Mouse (Mus musculus) embryonic facial prominence, embryonic 15.5 days (tissue): ENCODE data around the gene Brap. TPM values are rescaled to one million over a fixed set of nuclear protein-coding genes. Genes with fewer than 3 reads are reported as not detected.

Source experiments
- ATAC-seq: fragments of 200-750 bp; cut with Nextera tagmentation; 2 replicates; pipeline ENCODE4 v1.8.0; 2017; ENCODE audit warnings: low read depth, moderate TSS enrichment; ENCODE audit not compliant: insufficient number of reproducible peaks, low FRiP score, low TSS enrichment
- H3K27ac ChIP-seq: fragments of 300-500 bp; sonication (generic); replicated peaks from 2 replicates; pipeline ENCODE4 v1.5.1; 2015; ENCODE audit warnings: mild to moderate bottlenecking, inconsistent platforms
- H3K27me3 ChIP-seq: fragments of 300-500 bp; sonication (generic); 2 replicates; pipeline ENCODE4 v1.6.1; 2015; ENCODE audit warnings: inconsistent platforms
- H3K36me3 ChIP-seq: fragments of 300-500 bp; sonication (generic); 2 replicates; pipeline ENCODE4 v1.6.1; 2015; ENCODE audit warnings: mild to moderate bottlenecking, inconsistent platforms
- H3K4me1 ChIP-seq: fragments of 300-500 bp; sonication (generic); 2 replicates; pipeline ENCODE4 v1.6.1; 2015; ENCODE audit warnings: inconsistent platforms
- H3K4me2 ChIP-seq: fragments of 300-500 bp; sonication (generic); replicated peaks from 2 replicates; pipeline ENCODE4 v1.6.1; 2015; ENCODE audit warnings: mild to moderate bottlenecking, inconsistent platforms
- H3K4me3 ChIP-seq: fragments of 300-500 bp; sonication (generic); replicated peaks from 2 replicates; pipeline ENCODE4 v1.5.1; 2015; ENCODE audit warnings: mild to moderate bottlenecking, inconsistent platforms
- H3K9ac ChIP-seq: fragments of 300-500 bp; sonication (generic); 2 replicates; pipeline ENCODE4 v1.6.1; 2015; ENCODE audit warnings: inconsistent platforms
- H3K9me3 ChIP-seq: fragments of 300-500 bp; sonication (generic); replicated peaks from 2 replicates; pipeline ENCODE4 v1.6.1; 2016; ENCODE audit warnings: inconsistent platforms
- WGBS: fragments of 180-500 bp; shearing (Covaris S2); methylation state at CpG from one replicate; pipeline ENCODE4 v1.1.7; 2015; 5-methylcytosine and 5-hydroxymethylcytosine counted together
- polyA plus RNA-seq: library from polyadenylated mRNA; unstranded; fragments of >200 nt; fragmentation: Nextera tagmentation; extraction: Ambion mirVana; gene quantifications from 2 replicates; pipeline ENCODE4 v1.2.1, GENCODE M21; 2015

Gene Brap
- polyA plus RNA-seq, 1 experiment from 2014 or later: 47.4 TPM

DNA sequence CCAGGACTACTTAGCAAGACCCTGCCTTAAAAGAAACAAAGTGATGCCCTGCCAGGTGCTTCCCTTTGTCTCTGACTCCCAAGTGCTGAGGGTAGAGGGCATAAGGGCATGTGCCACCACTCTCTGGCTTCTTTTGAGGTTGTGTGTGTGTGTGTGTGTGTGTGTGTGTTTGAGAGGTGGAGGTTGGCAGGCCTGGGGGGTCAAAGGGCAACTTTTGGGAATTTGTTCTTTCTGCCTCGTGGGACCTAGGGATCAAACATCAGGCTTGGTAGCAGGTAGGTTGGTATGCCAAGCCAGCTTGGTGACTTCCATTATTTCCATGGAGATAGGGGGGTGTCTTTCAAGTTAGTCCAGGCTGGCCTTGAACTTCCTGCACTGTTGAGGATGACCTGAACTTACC is 43.0 kb downstream of the Brap start:
- Histone ChIP-seq H3K9ac (no peak overlapping the region), H3K27ac (no peak overlapping the region), H3K36me3 (no peaks in the 10 kb centered on the region), H3K27me3 (no peaks in the 10 kb centered on the region), H3K9me3 (no peaks in the 10 kb centered on the region), H3K4me3 (no peak overlapping the region), H3K4me1 (peaks cover 8% of the 10 kb centered on the region; the same call in 1 of the 2 replicates), H3K4me2 (no peak overlapping the region)
- ATAC-seq: no peak
- WGBS: 52% methylated on average over 1 of the region's 1 CpGs

DNA sequence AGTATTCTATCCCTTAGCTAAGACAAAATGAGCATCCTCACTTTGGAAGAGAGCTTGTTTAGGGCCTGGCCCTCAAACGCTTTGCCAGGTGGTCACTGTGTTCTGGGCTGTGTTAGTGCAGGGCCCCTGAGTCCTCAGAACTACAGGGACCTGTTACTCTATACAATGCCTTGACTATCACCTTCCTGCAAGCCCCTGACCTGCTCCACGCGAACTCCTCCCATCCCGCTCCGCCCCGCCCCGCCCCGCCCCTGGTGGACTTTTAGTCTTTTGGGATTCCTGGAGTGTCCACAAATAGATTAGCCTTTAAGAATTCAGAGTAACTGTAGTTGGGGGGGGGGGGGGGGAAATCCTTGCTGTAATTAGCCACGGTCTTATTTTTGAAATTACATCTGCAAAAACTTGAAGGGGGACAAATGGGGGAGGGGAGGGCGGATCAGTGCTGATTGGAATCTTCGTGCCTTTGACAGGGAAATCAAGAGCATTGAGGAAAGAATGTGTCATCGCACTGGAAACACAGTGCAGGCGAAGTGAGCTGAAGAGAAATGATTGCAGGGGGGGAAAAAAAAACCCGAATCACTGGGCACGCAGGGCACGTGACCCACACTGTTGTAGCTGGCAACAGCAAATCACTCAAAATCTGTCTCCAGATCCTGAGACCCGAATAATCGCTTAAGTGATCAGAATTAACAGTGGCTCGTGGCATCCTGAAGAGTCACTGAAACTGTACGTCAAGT is 44.3 kb downstream of the Brap start:
- H3K4me1 ChIP-seq: peaks cover 8% of the 10 kb centered on the region; the same call in 1 of the 2 replicates
- H3K27me3 ChIP-seq: no peaks in the 10 kb centered on the region
- H3K36me3 ChIP-seq: no peaks in the 10 kb centered on the region
- ATAC-seq: no peak
- no peak overlapping the region for H3K9ac ChIP-seq
- peak overlapping the region; percentile 49 for H3K4me2 ChIP-seq
- no peak overlapping the region for H3K27ac ChIP-seq
- no peaks in the 10 kb centered on the region for H3K9me3 ChIP-seq
- peak overlapping the region; percentile 28 for H3K4me3 ChIP-seq
- WGBS: 7% methylated on average over 20 of the region's 20 CpGs

DNA sequence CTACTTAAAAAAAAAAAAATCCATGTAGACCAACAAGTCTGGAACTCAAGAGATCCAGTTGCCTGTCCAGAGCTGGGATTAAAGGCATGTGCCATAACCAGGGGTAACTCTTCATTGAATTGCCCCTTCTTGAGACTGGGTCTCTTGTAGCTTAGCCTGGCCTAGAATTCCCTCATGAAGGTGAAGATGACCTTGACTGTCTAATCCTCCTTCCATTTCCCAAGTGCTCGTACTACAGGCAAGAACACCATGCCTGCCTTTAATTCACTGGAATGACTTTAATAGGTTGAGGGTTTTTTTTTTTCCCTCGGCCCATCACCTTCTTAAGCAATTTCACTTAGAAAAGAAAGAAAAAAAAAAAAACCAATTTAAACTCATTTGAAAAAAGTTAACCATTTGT is 50.0 kb downstream of the Brap start:
- Histone ChIP-seq H3K4me3 (peak overlapping the region; percentile 97), H3K4me1 (peaks cover 16% of the 10 kb centered on the region), H3K9ac (no peak overlapping the region), H3K27me3 (no peaks in the 10 kb centered on the region), H3K9me3 (no peaks in the 10 kb centered on the region), H3K36me3 (no peaks in the 10 kb centered on the region), H3K4me2 (peak overlapping the region; percentile 71), H3K27ac (no peak overlapping the region)
- 54% methylated on average over 2 of the region's 2 CpGs for WGBS
- ATAC-seq: no peak

DNA sequence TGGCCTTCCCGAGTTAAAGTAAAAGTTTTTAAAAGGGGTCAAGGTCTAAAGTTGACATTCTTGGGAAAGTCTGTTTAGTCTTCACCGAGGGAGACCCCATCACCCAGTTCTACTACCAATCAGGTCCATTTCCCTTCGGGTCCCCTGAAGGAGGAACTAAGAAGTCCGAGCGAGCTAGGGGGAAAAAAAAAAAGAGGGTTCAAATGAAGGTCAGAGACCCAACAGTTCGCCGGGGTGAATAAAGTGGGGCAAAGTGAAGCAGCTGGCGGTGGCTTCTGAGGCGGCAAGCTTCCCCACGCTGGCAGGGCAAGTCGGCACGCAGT is 50.4 kb downstream of the Brap start:
- H3K27me3 ChIP-seq: no peaks in the 10 kb centered on the region
- peak overlapping the region; percentile 97 for H3K4me3 ChIP-seq
- no peaks in the 10 kb centered on the region for H3K9me3 ChIP-seq
- no peaks in the 10 kb centered on the region for H3K36me3 ChIP-seq
- H3K27ac ChIP-seq: peak overlapping the region; percentile 95
- no peak; the same call in 1 of the 2 replicates for ATAC-seq
- H3K4me1 ChIP-seq: peaks cover 20% of the 10 kb centered on the region
- H3K4me2 ChIP-seq: peak overlapping the region; percentile 71
- under 1% methylated on average over 12 of the region's 12 CpGs for WGBS
- H3K9ac ChIP-seq: peak overlapping the region; percentile 90

DNA sequence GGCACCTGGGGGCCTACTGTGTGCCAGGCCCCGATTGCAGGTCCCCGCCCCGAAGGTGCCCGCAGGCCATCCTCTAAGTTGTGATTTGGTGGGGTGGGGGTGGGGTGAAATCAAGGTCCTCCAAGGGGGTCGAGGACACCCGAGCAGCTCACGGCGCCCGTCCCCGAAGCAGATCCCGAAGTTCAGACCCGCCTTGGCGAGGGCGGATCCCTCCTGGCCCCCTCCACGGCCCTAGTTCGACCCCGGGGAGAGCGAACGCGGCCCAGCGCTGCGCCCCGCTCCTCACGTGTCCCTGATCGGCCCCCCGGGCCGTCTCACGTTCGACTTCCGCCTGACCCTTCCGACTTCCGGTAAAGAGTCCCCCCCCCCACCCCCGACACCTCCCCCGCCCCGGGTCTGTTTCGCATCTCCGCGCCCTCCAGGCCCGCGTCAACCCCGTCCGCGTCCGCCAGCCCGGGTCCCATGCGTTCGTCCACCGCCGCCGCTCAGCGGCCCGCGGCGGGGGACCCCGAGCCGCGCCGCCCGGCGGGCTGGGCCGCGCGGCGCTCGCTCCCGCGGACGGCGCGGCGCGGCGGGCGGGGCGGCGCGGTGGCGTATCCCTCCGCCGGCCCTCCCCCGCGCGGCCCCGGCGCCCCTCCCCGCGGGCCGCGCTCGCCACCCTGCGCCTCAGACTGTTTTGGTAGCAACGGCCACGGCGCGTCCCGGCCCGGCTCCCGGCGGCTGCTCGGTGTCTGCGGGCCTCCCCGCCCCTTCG is 51.0 kb downstream of the Brap start, which contains the start of gene Atxn2:
Atxn2 (plus strand) TSS at position 164 of the 754 bp plus-strand sequence.
- Histone ChIP-seq H3K27me3 (no peaks in the 10 kb centered on the region), H3K4me3 (peak within 1 kb of the TSS; percentile 97), H3K9ac (peak within 1 kb of the TSS; percentile 90), H3K4me1 (peaks cover 24% of the 10 kb centered on the region), H3K36me3 (no peaks in the 10 kb centered on the region), H3K9me3 (no peaks in the 10 kb centered on the region), H3K27ac (peak within 1 kb of the TSS; percentile 95), H3K4me2 (peak within 1 kb of the TSS; percentile 73)
- peak; percentile 85 for ATAC-seq
- under 1% methylated on average over 80 of the region's 103 CpGs for WGBS

DNA sequence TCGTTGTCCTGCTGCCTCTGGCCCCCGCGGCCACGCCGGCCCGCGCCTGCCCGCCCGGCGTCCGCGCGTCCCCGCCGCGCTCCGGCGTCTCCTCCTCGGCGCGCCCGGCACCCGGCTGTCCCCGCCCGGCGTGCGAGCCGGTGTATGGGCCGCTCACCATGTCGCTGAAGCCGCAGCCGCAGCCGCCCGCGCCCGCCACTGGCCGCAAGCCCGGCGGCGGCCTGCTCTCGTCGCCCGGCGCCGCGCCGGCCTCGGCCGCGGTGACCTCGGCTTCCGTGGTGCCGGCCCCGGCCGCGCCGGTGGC is 51.5 kb downstream of the Brap start:
- no peaks in the 10 kb centered on the region for H3K36me3 ChIP-seq
- peak overlapping the region; percentile 97 for H3K4me3 ChIP-seq
- ATAC-seq: peak; percentile 60
- peak overlapping the region; percentile 95 for H3K27ac ChIP-seq
- peaks cover 24% of the 10 kb centered on the region for H3K4me1 ChIP-seq
- WGBS: 0% methylated on average over 40 of the region's 57 CpGs
- H3K4me2 ChIP-seq: peak overlapping the region; percentile 73
- peak overlapping the region; percentile 90 for H3K9ac ChIP-seq
- H3K27me3 ChIP-seq: no peaks in the 10 kb centered on the region
- H3K9me3 ChIP-seq: no peaks in the 10 kb centered on the region

DNA sequence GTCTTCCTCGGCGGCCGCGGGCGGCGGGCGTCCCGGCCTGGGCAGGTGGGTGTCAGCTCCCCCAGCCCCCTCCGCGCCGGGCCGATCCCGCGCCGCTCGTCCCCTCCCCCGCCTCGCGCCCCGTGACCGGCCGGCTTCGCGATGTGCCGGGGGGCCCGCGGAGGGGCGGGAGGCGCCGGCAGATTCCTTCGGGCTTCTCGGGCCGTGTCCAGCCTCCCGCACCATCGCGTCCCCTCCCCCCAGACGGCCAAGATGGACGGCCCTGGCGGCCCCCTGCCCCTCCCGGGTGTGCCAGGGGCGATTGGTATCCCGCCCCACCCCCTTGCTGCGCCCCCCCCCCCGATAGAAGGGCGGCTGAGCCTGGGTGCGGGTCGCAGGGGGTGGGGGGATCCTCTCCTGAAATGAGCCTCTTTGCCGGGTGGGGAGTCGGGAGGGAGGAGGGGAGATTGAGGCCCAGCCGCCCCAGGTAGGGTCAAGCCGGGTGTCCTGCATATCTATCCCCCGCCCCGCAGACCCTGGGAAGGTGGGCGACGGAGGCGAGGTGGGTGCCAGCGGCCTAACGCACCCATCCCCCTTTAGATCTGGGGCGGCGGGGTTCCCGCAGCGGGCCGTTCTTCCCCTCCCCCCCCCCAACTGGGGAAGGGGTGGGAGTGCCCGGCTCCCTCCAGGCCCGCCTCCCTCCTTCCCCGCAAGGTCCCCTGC is 52.0 kb downstream of the Brap start:
- Histone ChIP-seq H3K4me2 (peak overlapping the region; percentile 73), H3K9me3 (no peaks in the 10 kb centered on the region), H3K27ac (peak overlapping the region; percentile 95), H3K9ac (peak overlapping the region; percentile 90), H3K4me1 (peaks cover 24% of the 10 kb centered on the region), H3K4me3 (peak overlapping the region; percentile 97), H3K27me3 (no peaks in the 10 kb centered on the region), H3K36me3 (no peaks in the 10 kb centered on the region; the same call in 1 of the 2 replicates)
- peak; percentile 43 for ATAC-seq
- under 1% methylated on average over 55 of the region's 66 CpGs for WGBS

DNA sequence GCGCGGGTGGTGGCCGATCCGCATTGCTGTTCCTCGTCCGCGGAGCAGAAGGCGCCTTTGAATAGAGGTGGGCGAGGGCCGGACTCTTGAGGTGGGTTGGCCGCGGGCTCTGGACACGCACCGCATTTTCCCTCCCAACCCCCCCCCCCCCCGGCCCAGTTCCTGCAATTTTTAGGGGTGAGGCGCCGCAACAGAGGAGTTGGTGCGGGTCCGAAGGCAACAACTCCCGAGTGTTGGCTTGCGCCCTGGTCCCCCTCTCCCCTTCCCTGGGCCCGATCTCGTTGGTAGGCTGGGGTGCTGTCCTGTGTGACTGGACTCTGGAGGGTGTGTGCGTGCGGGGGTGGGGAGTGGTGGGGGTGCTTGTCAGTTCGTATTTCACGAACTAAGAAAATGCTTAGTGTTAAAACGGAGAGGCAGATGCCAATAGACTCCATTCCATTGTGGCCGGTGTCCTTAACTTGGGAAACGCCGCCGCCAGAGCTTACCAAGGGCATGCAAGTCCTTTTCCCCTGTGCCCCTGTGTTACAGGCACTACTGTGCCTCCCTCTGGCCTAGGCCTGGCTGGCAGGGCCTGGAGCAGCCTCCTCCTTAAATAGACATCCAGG is 52.7 kb downstream of the Brap start:
- Histone ChIP-seq H3K27me3 (no peaks in the 10 kb centered on the region), H3K9ac (peak overlapping the region; percentile 90), H3K4me1 (peaks cover 24% of the 10 kb centered on the region), H3K27ac (peak overlapping the region; percentile 95), H3K36me3 (no peaks in the 10 kb centered on the region; the same call in 1 of the 2 replicates), H3K4me3 (peak overlapping the region; percentile 97), H3K9me3 (no peaks in the 10 kb centered on the region), H3K4me2 (peak overlapping the region; percentile 73)
- 0 out of 2 replicates have a peak, but pooled peaks have one; percentile 29 for ATAC-seq
- WGBS: 0% methylated on average over 30 of the region's 32 CpGs

DNA sequence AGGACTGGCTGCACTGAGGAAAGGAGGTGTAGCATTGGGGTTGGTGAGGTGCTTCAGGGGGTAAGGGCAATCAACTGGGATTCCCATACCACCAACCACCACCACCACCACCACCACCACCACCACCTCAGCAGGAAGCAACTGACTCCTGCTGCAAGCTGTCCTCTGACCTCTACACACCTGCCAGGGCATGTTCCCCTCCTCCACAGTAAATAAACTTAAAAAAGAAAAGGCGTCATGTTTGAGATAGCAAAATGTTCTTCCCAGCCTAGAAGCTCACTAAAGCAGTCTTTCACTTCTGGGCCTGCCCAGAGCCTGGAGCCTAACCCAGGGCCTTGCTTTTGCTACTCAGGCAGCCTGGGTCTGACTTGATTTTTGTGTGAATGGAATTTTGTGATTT is 54.0 kb downstream of the Brap start:
- H3K27ac ChIP-seq: no peak overlapping the region
- 68% methylated on average over 1 of the region's 1 CpGs for WGBS
- no peak overlapping the region for H3K9ac ChIP-seq
- H3K4me3 ChIP-seq: no peak overlapping the region
- H3K4me2 ChIP-seq: peak overlapping the region; percentile 73
- no peak for ATAC-seq
- peaks cover 28% of the 10 kb centered on the region for H3K4me1 ChIP-seq
- H3K36me3 ChIP-seq: no peaks in the 10 kb centered on the region; the same call in 1 of the 2 replicates
- H3K9me3 ChIP-seq: no peaks in the 10 kb centered on the region
- H3K27me3 ChIP-seq: no peaks in the 10 kb centered on the region

DNA sequence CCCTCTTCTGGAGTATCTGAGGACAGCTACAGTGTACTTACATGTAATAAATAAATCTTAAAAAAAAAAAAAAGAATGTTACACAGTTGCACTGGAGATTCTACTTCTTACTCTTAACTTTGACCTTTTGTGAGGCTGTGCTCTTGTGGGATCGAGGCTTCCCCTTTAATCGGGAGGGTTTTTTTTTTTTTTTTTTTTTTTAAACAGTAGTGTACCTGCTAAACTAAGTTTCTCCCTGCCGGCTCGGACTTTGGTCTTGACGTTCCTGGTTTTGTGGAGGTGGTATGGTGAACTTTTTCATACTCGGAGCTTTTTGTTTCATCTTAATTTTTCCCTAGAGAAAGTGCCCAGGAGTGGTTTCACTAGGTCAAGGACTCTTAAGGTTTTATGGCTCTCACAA is 54.6 kb downstream of the Brap start:
- Histone ChIP-seq H3K9me3 (no peaks in the 10 kb centered on the region), H3K27me3 (no peaks in the 10 kb centered on the region), H3K4me1 (peaks cover 28% of the 10 kb centered on the region), H3K4me2 (no peak overlapping the region), H3K4me3 (no peak overlapping the region), H3K36me3 (no peaks in the 10 kb centered on the region; the same call in 1 of the 2 replicates), H3K27ac (no peak overlapping the region), H3K9ac (no peak overlapping the region)
- WGBS: 81% methylated on average over 6 of the region's 6 CpGs
- ATAC-seq: no peak

DNA sequence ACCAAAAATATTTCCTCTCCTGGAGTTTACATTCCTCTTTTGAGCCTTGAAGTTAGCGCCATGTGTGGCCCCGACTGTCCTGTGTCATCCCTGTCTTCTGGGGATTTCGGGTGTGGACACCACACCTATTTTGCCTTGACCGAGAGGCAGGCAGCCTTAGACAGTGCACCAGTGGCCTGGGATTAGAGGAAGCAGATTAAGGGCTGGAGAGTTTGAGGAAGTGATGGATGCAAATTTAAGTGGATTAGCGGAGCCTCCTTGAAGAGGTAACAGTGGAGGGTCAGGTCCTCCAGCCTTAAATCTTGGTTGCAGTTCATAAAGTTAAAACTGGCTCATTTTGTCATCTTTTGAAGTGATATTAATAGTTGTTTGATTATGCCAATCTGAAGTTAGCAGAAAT is 58.1 kb downstream of the Brap start:
- no peak overlapping the region for H3K4me3 ChIP-seq
- whole genome bisulfite sequencing: 78% methylated on average over 5 of the region's 5 CpGs
- H3K9ac ChIP-seq: no peak overlapping the region
- H3K27me3 ChIP-seq: no peaks in the 10 kb centered on the region
- H3K4me1 ChIP-seq: peaks cover 37% of the 10 kb centered on the region
- no peaks in the 10 kb centered on the region; the same call in 1 of the 2 replicates for H3K36me3 ChIP-seq
- no peak overlapping the region for H3K27ac ChIP-seq
- H3K9me3 ChIP-seq: no peaks in the 10 kb centered on the region
- no peak overlapping the region for H3K4me2 ChIP-seq
- no peak for ATAC-seq
